Mouse (Mus musculus) forebrain, embryonic 12.5 days (tissue): ENCODE results near the gene Trim15. TPM values are rescaled to one million over a fixed set of nuclear protein-coding genes. Genes with fewer than 3 reads are reported as not detected.
A peak's percentile ranks its signal among the peaks of the same experiment; 100 is the strongest.

ENCODE experiments used
- ATAC-seq: fragments of 200-750 bp; cut with Nextera tagmentation; 2 replicates; pipeline ENCODE4 v1.8.0; 2017; ENCODE audit warnings: moderate TSS enrichment; ENCODE audit not compliant: low FRiP score
- H3K27ac ChIP-seq: fragments of 300-500 bp; sonication (generic); 2 replicates; pipeline ENCODE4 v1.5.1; 2016; ENCODE audit warnings: mild to moderate bottlenecking
- H3K27me3 ChIP-seq: fragments of 300-500 bp; sonication (generic); 2 replicates; pipeline ENCODE4 v1.6.1; 2016; ENCODE audit warnings: mild to moderate bottlenecking
- H3K36me3 ChIP-seq: fragments of 300-500 bp; sonication (generic); replicated peaks from 2 replicates; pipeline ENCODE4 v1.6.1; 2016; ENCODE audit warnings: mild to moderate bottlenecking
- H3K4me1 ChIP-seq: fragments of 300-500 bp; sonication (generic); 2 replicates; pipeline ENCODE4 v1.6.1; 2016
- H3K4me2 ChIP-seq: fragments of 300-500 bp; sonication (generic); 2 replicates; pipeline ENCODE4 v1.6.1; 2016; ENCODE audit warnings: mild to moderate bottlenecking, moderate library complexity
- H3K4me3 ChIP-seq: fragments of 300-500 bp; sonication (generic); replicated peaks from 2 replicates; pipeline ENCODE4 v1.5.1; 2016; ENCODE audit warnings: mild to moderate bottlenecking
- H3K9ac ChIP-seq: fragments of 300-500 bp; sonication (generic); 2 replicates; pipeline ENCODE4 v1.6.1; 2016; ENCODE audit warnings: mild to moderate bottlenecking
- H3K9me3 ChIP-seq: fragments of 300-500 bp; sonication (generic); 2 replicates; pipeline ENCODE4 v1.6.1; 2016
- WGBS: fragments of 180-500 bp; shearing (Covaris S2); methylation state at CpG from one replicate; pipeline ENCODE4 v1.1.7; 2016; 5-methylcytosine and 5-hydroxymethylcytosine counted together
- polyA plus RNA-seq: library from polyadenylated mRNA; unstranded; fragments of >200 nt; fragmentation: Nextera tagmentation; extraction: Ambion mirVana; gene quantifications from 2 replicates; pipeline ENCODE4 v1.2.1, GENCODE M21; 2016

Gene Trim15
- polyA plus RNA-seq = 0.14 and 0.24 TPM in 2 replicates

- no peak within 1 kb of the TSS for H3K9ac ChIP-seq
- H3K27me3 ChIP-seq = peaks cover 23% of the 10 kb centered on the region
- H3K4me2 ChIP-seq = peak within 1 kb of the TSS; percentile 48
- 10% methylated on average over 29 of the region's 29 CpGs for WGBS
- no peak for ATAC-seq
- no peak within 1 kb of the TSS for H3K27ac ChIP-seq
- no peaks in the 10 kb centered on the region for H3K9me3 ChIP-seq
- H3K36me3 ChIP-seq = no peaks in the 10 kb centered on the region
- H3K4me3 ChIP-seq = peak within 1 kb of the TSS; percentile 21
- H3K4me1 ChIP-seq = peaks cover 6% of the 10 kb centered on the region; the same call in 1 of the 2 replicates
Observed at GRCm38 (mm10) chr17:36866719-36867527, at the start of gene Trim15. TSS of gene Trim15 (minus strand) at chr17:36867210.

DNA sequence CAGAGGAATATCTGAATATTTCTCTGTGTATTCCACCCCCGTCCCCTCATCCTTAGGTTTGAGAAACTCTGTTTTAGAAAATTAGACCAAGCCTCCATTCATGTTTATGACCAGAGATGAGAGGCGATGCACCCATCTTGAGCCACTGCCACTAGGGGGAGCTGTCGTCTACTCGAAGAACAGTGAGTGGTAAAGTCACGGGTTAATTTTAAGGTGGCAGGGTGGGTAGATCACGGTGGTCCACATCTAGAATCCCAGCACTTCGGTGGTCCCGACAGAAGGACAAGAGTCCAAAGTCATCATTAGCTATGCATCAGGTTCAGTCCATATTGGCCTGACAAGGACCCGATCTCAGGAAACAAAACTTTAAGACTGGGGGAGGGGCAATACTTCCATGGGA, 48.1 kb upstream of the Trim15 start:
- H3K36me3 ChIP-seq = no peaks in the 10 kb centered on the region
- peak; percentile 39; the same call in 1 of the 2 replicates for ATAC-seq
- H3K9me3 ChIP-seq = no peaks in the 10 kb centered on the region
- WGBS = 17% methylated on average over 9 of the region's 9 CpGs
- H3K27ac ChIP-seq = no peak overlapping the region
- no peak overlapping the region for H3K4me3 ChIP-seq
- no peak overlapping the region for H3K9ac ChIP-seq
- no peaks in the 10 kb centered on the region for H3K4me1 ChIP-seq
- H3K27me3 ChIP-seq = no peaks in the 10 kb centered on the region
- no peak overlapping the region for H3K4me2 ChIP-seq

DNA sequence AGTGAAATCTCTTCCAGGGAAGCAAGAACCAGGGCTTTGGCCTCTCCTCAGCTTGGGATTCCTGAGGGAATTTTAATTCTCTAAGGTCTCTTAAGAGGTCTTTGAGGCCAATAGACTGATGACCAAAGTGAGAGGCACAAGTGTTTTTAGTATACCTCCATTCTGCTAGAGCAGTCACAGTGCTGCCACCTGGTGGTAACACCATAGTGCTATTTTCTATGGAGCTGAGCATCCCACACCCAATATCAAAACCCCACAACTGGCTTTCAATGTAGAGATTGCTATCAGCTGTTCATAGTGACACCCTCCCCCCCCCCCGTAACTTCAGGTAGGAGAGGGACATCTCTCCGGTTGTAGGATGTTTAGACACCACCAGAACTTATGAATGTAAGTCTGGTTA, 47.1 kb upstream of the Trim15 start:
- ATAC-seq = no peak
- H3K27me3 ChIP-seq = no peaks in the 10 kb centered on the region
- no peak overlapping the region for H3K9ac ChIP-seq
- no peak overlapping the region for H3K27ac ChIP-seq
- no peak overlapping the region for H3K4me2 ChIP-seq
- no peak overlapping the region for H3K4me3 ChIP-seq
- H3K36me3 ChIP-seq = no peaks in the 10 kb centered on the region
- WGBS = 15% methylated on average over 2 of the region's 2 CpGs
- H3K4me1 ChIP-seq = no peaks in the 10 kb centered on the region
- no peaks in the 10 kb centered on the region for H3K9me3 ChIP-seq

GRCm38 (mm10) chr17:36912031-36912430, 45.0 kb upstream of the Trim15 start:
- ATAC-seq = no peak
- no peak overlapping the region for H3K27ac ChIP-seq
- no peaks in the 10 kb centered on the region for H3K27me3 ChIP-seq
- no peak overlapping the region for H3K4me3 ChIP-seq
- H3K36me3 ChIP-seq = no peaks in the 10 kb centered on the region
- no peaks in the 10 kb centered on the region for H3K4me1 ChIP-seq
- H3K9me3 ChIP-seq = no peaks in the 10 kb centered on the region
- H3K4me2 ChIP-seq = no peak overlapping the region
- H3K9ac ChIP-seq = no peak overlapping the region
- WGBS = 76% methylated on average over 2 of the region's 2 CpGs

DNA sequence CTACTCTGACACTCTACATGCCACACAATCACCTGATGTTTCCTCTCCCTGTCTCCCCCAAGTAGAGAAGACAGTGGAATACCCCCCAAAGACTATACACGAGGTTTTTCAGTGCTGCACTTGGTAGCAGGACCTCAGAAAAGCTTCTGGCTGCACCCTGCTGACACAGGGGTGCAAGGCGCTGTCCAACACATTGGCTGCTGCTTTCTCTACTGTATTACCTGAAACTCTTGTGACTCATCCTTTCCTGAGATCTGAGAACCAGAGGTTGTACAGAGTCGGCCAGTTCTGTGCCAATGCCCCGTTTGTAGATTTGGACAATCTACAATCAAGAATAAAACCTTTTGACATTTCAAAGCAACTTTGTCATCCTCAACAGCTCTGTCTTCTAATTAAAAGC, 42.8 kb upstream of the Trim15 start:
- ATAC-seq = no peak
- Histone ChIP-seq H3K4me2 (no peak overlapping the region), H3K9me3 (no peaks in the 10 kb centered on the region), H3K27ac (no peak overlapping the region), H3K36me3 (no peaks in the 10 kb centered on the region), H3K27me3 (no peaks in the 10 kb centered on the region), H3K9ac (no peak overlapping the region), H3K4me1 (no peaks in the 10 kb centered on the region), H3K4me3 (no peak overlapping the region)
- WGBS = 58% methylated on average over 4 of the region's 4 CpGs

DNA sequence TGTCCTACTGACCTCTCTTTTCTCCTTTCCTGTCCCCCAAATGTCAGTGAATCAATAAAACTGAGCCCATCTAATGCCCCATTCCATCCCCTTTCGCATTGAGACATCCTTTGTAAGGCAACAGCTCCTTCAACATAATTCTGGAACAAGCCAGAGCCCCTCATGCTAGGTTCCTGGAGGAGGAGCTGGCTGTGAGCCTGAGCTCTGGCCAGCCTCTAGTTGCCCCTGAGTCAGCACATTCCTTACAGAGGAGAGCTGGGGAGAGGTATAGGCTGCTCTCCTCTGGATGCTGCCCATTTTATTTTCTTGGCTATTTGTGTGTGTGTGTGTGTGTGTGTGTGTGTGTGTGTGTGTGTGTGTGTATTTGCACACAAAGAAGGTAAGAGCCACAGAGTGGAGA, 41.2 kb upstream of the Trim15 start:
- Histone ChIP-seq H3K9ac (no peak overlapping the region), H3K4me3 (no peak overlapping the region), H3K27me3 (no peaks in the 10 kb centered on the region), H3K27ac (no peak overlapping the region), H3K4me1 (no peaks in the 10 kb centered on the region), H3K4me2 (no peak overlapping the region), H3K9me3 (no peaks in the 10 kb centered on the region), H3K36me3 (no peaks in the 10 kb centered on the region)
- WGBS = 48% methylated on average over 1 of the region's 1 CpGs
- ATAC-seq = no peak

DNA sequence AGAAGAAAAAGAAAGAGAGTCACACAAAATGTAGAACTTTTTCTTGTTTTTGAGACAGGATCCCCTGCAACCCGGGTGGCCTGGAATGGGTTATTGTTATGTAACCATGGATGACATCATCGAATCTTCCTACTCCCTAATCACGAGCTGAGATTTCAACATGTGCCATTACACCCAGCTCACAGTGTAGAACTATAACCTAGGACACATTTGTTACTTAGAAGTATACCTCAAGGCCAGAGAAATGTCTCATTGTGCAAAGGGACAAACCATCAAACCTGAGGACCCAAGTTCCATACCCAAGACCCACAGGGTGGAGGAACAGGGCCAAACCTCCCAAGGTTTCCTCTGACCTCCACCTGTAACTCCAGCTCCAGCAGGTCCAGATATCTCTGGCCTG, 36.6 kb upstream of the Trim15 start:
- Histone ChIP-seq H3K9me3 (no peaks in the 10 kb centered on the region), H3K4me2 (no peak overlapping the region), H3K4me3 (no peak overlapping the region), H3K27me3 (no peaks in the 10 kb centered on the region), H3K9ac (no peak overlapping the region), H3K4me1 (no peaks in the 10 kb centered on the region), H3K27ac (no peak overlapping the region), H3K36me3 (no peaks in the 10 kb centered on the region)
- ATAC-seq = no peak
- 72% methylated on average over 3 of the region's 3 CpGs for WGBS

DNA sequence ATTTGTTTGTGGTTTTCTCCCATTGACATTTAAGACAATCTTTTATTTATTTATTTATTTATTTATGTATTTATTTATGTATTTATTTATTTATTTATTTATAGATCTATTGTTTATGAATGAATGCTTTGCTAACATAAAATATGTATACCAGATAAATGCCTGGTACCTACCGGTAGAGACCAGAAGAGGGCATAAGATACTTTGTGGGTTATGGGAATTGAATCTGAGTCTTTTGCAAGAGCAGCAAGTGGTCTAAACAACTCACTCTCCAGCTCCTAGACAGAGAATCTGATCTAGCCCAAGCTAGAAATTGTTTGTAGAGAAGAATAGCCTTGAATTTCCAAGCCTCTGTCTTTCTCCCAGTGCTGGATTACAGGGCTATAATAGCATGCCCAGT, 33.7 kb upstream of the Trim15 start:
- Histone ChIP-seq H3K4me1 (no peaks in the 10 kb centered on the region), H3K9me3 (no peaks in the 10 kb centered on the region), H3K27me3 (no peaks in the 10 kb centered on the region), H3K36me3 (no peaks in the 10 kb centered on the region), H3K4me2 (no peak overlapping the region), H3K4me3 (no peak overlapping the region), H3K9ac (no peak overlapping the region), H3K27ac (no peak overlapping the region)
- ATAC-seq = no peak
- WGBS = 41% methylated on average over 1 of the region's 1 CpGs

DNA sequence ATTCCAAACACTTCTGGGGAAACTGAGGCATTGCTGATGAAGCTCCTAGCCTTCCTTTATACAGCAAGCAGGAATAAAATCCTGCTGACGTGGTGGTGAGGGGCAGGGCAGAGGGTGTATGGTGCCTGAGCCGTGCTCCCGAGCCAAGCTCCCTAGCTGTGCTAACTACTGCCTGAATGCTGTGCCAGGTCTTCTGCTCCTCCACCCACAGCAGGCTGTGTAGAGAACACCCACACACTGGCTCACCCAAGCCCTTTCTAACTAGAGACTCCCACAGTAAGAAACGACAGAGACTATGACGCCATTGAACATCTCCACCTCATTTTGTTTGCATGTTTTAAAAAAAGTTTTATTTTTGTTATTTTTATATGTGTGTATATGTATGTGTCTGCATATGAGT, 33.0 kb upstream of the Trim15 start:
- H3K27ac ChIP-seq = no peak overlapping the region
- H3K4me1 ChIP-seq = no peaks in the 10 kb centered on the region
- no peaks in the 10 kb centered on the region for H3K9me3 ChIP-seq
- no peak overlapping the region for H3K4me2 ChIP-seq
- WGBS = 85% methylated on average over 5 of the region's 5 CpGs
- no peak for ATAC-seq
- H3K36me3 ChIP-seq = no peaks in the 10 kb centered on the region
- no peak overlapping the region for H3K9ac ChIP-seq
- H3K4me3 ChIP-seq = no peak overlapping the region
- no peaks in the 10 kb centered on the region for H3K27me3 ChIP-seq

- H3K27ac ChIP-seq = no peak overlapping the region
- ATAC-seq = no peak
- 81% methylated on average over 4 of the region's 4 CpGs for WGBS
- no peak overlapping the region for H3K9ac ChIP-seq
- no peaks in the 10 kb centered on the region for H3K9me3 ChIP-seq
- H3K4me2 ChIP-seq = no peak overlapping the region
- H3K27me3 ChIP-seq = no peaks in the 10 kb centered on the region
- H3K4me1 ChIP-seq = no peaks in the 10 kb centered on the region
- H3K4me3 ChIP-seq = no peak overlapping the region
- no peaks in the 10 kb centered on the region for H3K36me3 ChIP-seq
Observed at GRCm38 (mm10) chr17:36899376-36899775, 32.4 kb upstream of the Trim15 start.

- Histone ChIP-seq H3K9ac (no peak within 1 kb of the TSS), H3K4me1 (no peaks in the 10 kb centered on the region)
- ATAC-seq = no peak
Observed at GRCm38 (mm10) chr17:36897552-36898205, 30.7 kb upstream of the Trim15 start, which contains the start of gene Trim31. TSS of gene Trim31 (plus strand) at chr17:36898118.

GRCm38 (mm10) chr17:36897065-36897464, 30.1 kb upstream of the Trim15 start:
- no peak for ATAC-seq
- no peaks in the 10 kb centered on the region for H3K27me3 ChIP-seq

More at GRCm38 (mm10) chr17:36897552-36898205, 30.7 kb upstream of the Trim15 start, which contains the start of gene Trim31:
- H3K36me3 ChIP-seq = no peaks in the 10 kb centered on the region
- no peak within 1 kb of the TSS for H3K4me2 ChIP-seq
- H3K27ac ChIP-seq = no peak within 1 kb of the TSS
- WGBS = 77% methylated on average over 6 of the region's 6 CpGs
- no peaks in the 10 kb centered on the region for H3K27me3 ChIP-seq
- H3K4me3 ChIP-seq = no peak within 1 kb of the TSS
- H3K9me3 ChIP-seq = no peaks in the 10 kb centered on the region

DNA sequence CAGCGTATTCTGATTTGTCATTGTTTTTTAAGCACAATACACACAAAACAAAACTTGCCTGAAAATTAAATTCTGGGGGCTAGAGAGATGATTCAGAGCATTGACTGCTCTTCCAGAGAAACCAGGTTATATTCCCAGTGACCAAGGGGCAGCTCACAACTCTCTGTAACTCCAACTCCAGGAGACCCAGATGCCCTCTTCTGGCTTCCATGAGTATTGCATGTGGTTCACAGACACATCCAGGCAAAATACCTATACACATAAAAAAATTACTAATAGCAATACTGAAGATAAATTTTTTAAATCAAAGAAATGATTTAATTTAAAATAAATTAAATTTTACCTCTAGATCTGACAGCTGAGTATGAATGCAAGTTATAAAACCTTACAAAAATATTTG, 29.6 kb upstream of the Trim15 start:
- no peaks in the 10 kb centered on the region for H3K9me3 ChIP-seq
- no peak overlapping the region for H3K4me3 ChIP-seq
- 88% methylated on average over 1 of the region's 1 CpGs for WGBS
- no peaks in the 10 kb centered on the region for H3K36me3 ChIP-seq
- H3K27ac ChIP-seq = no peak overlapping the region
- H3K9ac ChIP-seq = no peak overlapping the region
- H3K27me3 ChIP-seq = no peaks in the 10 kb centered on the region
- ATAC-seq = no peak
- H3K4me1 ChIP-seq = no peaks in the 10 kb centered on the region
- no peak overlapping the region for H3K4me2 ChIP-seq

More at GRCm38 (mm10) chr17:36897065-36897464, 30.1 kb upstream of the Trim15 start:
- H3K4me2 ChIP-seq = no peak overlapping the region
- no peaks in the 10 kb centered on the region for H3K36me3 ChIP-seq
- no peak overlapping the region for H3K27ac ChIP-seq
- H3K4me3 ChIP-seq = no peak overlapping the region
- H3K9me3 ChIP-seq = no peaks in the 10 kb centered on the region
- no peaks in the 10 kb centered on the region for H3K4me1 ChIP-seq
- no peak overlapping the region for H3K9ac ChIP-seq
